Mouse (Mus musculus) layer of hippocampus, adult 9-10 months (tissue): ENCODE results near the gene 4921509C19Rik.
"Not testable (repeated sequence)": the region's sequence is repeated elsewhere in the genome, so short reads cannot be mapped to it uniquely, and the experiment has no call there.

Source experiments
- DNase-seq: peaks from one replicate; pipeline ENCODE4 v3.0.0; 2022; ENCODE audit warnings: low spot score

Gene 4921509C19Rik

GRCm38 (mm10) chr2:151476053-151476452, at the start of gene 4921509C19Rik:
Gene 4921509C19Rik, minus strand, starts transcription at chr2:151476153.
- not testable (repeated sequence) for DNase-seq

- DNase-seq, result no peak
These were observed 49.6 kb upstream of the 4921509C19Rik start for GRCm38 (mm10) chr2:151525520-151525919.

- no peak for DNase-seq
These were observed 48.5 kb upstream of the 4921509C19Rik start for GRCm38 (mm10) chr2:151524324-151525041.

GRCm38 (mm10) chr2:151519000-151519399, 43.0 kb upstream of the 4921509C19Rik start:
- DNase-seq, result no peak

GRCm38 (mm10) chr2:151513525-151514285, 37.8 kb upstream of the 4921509C19Rik start:
- DNase-seq, result no peak

GRCm38 (mm10) chr2:151512199-151512598, 36.2 kb upstream of the 4921509C19Rik start:
- no peak for DNase-seq

GRCm38 (mm10) chr2:151504226-151504625, 28.3 kb upstream of the 4921509C19Rik start:
- no peak for DNase-seq

- DNase-seq, result no peak
These were observed 24.6 kb upstream of the 4921509C19Rik start for GRCm38 (mm10) chr2:151500442-151501007.

- no peak for DNase-seq
These were observed 22.4 kb upstream of the 4921509C19Rik start for GRCm38 (mm10) chr2:151498358-151498757.

- DNase-seq, result peak; percentile 89
These were observed 18.3 kb upstream of the 4921509C19Rik start, which contains the start of gene Nsfl1c for GRCm38 (mm10) chr2:151494035-151494803. Gene Nsfl1c, plus strand, starts transcription at chr2:151494182.

- no peak for DNase-seq
These were observed 10.5 kb upstream of the 4921509C19Rik start for GRCm38 (mm10) chr2:151486496-151486895.

GRCm38 (mm10) chr2:151434971-151435370, 41.0 kb downstream of the 4921509C19Rik start:
- DNase-seq, result not testable (repeated sequence)

- DNase-seq, result not testable (repeated sequence)
These were observed 41.8 kb downstream of the 4921509C19Rik start for GRCm38 (mm10) chr2:151434203-151434602.
